Mouse (Mus musculus) activated CD4-positive, CD25-positive, alpha-beta regulatory T cell (primary cell): ENCODE results near the gene Pdk3. TPM values are rescaled to one million over a fixed set of nuclear protein-coding genes. Genes with fewer than 3 reads are reported as not detected.

Experiments
- polyA plus RNA-seq, 2 experiments: library from polyadenylated mRNA; unstranded; fragments of 100-300 nt; shearing (Covaris generic); gene quantifications; one replicate each; pipeline ENCODE4 v1.2.1; 2017

The Pdk3 gene
- 10 to 100 TPM; 41.1 to 41.6 TPM for polyA plus RNA-seq

GRCm38 (mm10) chrX:93831561-93832336 lies at the start of gene Pdk3:
TSS of gene Pdk3 (minus strand) at chrX:93832201.

Other genes with a start within 250 kb of the Pdk3 start
- 10 to 100 TPM in 1 of 2 experiments, 1 to 10 TPM in 1; 7.9 to 14.8 TPM for gene Pola1, start 200.0 kb downstream of the Pdk3 start, polyA plus RNA-seq
- 1 to 10 TPM; 1.9 to 3.4 TPM for gene Pcyt1b, start 177.3 kb downstream of the Pdk3 start, polyA plus RNA-seq
- gene AU015836, start 136.5 kb upstream of the Pdk3 start, polyA plus RNA-seq = under 1 TPM in 1 of 2 experiments, not detected in 1; 0.28 TPM